Mouse (Mus musculus) hematopoietic stem cell, adult 5-6 weeks (primary cell): ENCODE data around the gene Col28a1. TPM values are rescaled to one million over a fixed set of nuclear protein-coding genes. Genes with fewer than 3 reads are reported as not detected.

ENCODE experiments used
- ATAC-seq, 2 experiments: fragments of 125-278 bp in 1 of 2; replicated peaks in 1 of 2; 2 replicates each; pipeline ENCODE4 v1.8.0; 2016 to 2017; ENCODE audit warnings: inconsistent platforms in 2 of 2, mild to moderate bottlenecking in 2 of 2, moderate number of reproducible peaks in 2 of 2, low read depth in 1 of 2, moderate TSS enrichment in 1 of 2; ENCODE audit not compliant: low FRiP score in 2 of 2, poor library complexity in 2 of 2, severe bottlenecking in 2 of 2, insufficient read depth in 1 of 2, low TSS enrichment in 1 of 2
- total RNA-seq: library from RNA; stranded (forward); fragments of 172-1452, 232-1000 nt; gene quantifications from 2 replicates; pipeline ENCODE4 v1.2.3, GENCODE M21; 2017

The Col28a1 gene
- total RNA-seq, 1 experiment from 2014 or later = not detected

DNA sequence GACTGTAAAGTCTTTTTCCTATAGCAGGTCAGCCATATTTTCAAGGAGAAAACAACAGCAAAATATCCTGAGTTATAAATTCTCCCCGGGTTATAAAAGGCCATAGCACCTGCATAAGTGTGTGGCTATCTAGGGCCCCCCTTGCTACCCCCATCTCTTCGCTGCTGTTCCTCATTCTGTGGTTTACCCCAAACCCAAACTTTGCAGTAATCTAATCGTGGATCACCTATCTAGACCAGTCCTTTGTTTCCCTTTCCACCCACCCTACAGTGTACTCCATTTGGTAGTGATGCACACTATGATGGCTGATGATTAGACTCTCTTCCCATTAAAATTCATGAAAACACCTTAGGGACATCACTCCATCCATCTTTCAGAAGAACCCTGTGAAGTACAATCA is 125.3 kb downstream of the Col28a1 start:
- ATAC-seq = peak; percentile 5 to 48; a peak in 1 of 4 replicates

DNA sequence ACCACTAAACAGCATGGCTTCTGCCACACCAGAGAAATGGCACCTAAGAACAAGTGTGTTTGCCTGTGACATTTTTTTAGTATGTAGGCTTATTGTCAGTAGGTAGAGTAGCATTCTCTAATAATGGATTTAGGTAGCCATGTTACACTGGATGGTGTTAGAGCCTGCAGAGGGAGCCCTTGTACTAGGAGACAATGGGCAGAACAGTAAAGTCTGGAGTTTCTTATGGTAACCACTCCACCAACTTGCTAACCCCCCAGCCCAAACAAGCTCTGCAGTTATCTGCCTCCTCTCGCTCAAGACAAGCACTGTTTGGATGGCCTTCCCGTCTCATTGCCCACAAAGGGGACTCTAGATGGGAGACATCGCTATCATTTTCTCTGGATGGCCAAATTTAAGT is 126.2 kb downstream of the Col28a1 start:
- peak; percentile 77 to 83 for ATAC-seq

DNA sequence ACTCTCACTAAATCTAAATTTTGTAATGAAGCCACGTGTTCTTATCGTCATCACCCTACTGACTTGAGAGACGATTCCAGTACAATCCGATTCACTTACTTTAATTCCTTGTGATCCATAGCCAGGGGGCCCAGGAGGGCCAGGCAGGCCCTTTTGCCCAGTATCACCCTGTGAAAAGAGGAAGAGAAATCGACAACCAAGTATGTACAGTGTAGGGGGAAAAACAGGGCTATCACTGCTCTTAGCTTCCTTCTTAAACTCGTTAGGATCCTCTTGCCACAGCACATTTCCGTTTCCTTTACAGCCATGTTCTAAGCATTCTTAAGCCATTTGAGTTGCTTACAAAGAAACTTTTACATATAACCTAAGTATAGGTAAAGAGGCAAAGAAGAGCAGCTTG is 133.2 kb downstream of the Col28a1 start:
- ATAC-seq = no peak

DNA sequence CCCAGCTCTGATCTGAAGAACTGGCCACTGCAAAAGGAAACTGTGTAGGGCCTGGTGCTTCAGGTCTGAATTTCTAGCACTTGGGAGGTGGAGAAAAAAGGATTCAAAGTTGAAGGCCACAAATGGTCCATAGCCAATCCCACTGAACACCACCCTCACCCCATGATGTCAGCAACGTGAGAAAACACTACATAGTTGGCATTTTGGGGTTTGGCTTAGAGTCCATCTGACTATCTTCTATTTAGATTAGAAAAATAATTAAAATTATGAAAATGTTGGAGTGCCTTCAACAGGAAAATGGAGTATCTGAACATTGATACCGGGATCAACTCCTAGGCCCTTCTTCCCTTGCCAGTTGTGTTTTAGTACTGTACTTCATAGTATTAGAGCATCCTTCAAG is 144.2 kb downstream of the Col28a1 start:
- no peak for ATAC-seq

DNA sequence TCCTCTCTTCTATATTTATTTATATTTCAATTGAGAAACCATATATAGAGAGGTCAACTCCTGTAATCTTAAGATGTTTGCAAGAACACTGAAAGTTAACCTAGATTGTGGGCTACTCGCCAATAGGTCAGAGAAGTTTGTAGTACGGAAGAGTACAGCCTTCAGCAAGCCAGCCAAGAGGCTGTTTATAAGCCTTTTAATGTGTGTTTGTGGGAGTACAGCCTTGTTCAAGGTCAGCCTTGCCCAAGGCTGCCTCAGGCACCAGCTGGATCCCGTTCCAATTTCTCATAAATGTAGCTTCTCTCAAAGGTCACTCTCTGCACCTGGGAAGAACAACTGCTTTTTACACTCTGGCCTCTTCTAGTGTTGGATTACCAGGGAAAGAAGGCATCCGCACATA is 146.0 kb downstream of the Col28a1 start:
- no peak for ATAC-seq

DNA sequence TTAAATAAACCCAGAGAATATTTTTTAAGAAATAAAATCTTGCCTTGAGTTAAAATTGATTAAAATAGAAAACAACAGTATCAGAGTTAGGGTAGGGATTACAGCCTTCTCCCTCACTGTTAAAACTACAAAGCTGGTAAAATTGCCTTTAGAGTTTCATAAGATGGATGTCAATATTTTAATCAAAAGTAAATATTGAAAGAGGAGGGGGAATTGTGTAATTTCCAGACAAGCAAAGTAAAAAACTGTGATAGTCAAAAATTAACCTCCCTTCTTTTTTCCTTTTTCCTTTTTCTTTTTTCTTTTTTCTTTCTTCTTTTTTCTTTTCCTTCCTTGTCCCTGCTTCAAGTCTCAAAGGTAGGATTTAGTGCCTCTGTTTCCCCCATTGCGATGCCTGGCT is 146.6 kb downstream of the Col28a1 start:
- ATAC-seq = no peak

DNA sequence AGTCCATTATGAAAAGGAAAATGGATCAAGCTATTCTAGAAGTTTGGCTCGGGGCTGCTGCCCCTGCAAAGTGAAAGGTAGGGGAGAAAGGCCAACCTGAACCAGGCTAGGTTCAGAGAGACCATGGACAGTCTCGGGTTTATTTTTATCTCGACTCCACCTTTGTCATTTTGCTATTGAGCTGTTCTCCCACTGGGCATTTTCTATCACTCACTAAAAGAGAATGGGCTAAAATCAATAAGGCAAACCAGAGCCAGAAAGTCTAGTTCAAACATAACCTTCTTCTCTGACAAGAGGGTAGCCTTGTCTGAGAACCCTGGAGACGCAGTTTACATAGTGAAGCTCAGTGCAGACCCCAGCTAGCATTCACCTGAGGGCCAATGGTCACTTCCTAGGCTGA is 163.7 kb downstream of the Col28a1 start:
- no peak for ATAC-seq

DNA sequence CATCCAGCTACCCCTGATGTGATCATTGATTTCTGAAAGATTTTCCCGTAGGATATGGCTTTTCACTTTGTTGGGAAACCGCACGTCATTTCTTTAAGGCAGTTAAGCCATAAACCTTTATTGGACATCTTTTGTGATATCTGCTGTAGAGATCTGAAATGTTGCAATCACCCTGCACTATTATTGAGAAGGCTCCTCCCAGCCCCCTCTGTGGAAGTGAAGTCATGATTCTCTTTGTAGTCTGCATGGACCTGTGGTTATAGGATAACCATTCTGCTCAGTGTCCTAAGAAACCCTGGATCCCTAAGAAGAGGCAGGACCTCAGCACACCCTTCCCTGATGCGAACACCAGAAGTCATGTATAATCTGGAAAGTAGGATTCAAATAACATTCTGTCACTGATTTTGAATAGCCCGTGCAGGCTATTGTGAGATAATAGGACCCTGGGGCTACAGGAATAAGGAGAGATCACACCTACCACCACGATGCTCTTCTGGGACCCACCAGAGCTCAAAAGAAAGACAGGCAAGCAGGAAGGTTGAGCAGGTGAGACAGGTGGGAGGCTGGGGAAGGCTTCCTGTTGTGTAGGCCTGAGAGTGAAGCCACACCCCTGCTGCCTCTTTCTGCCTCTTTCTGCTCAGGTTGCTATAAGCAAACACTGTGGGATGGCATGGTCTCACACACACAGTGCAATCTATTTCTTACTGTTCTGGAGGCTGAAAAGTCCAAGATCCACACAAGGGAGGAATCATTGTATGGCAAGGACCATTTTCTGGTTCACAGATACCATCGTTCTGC is 166.9 kb downstream of the Col28a1 start:
- no peak for ATAC-seq

DNA sequence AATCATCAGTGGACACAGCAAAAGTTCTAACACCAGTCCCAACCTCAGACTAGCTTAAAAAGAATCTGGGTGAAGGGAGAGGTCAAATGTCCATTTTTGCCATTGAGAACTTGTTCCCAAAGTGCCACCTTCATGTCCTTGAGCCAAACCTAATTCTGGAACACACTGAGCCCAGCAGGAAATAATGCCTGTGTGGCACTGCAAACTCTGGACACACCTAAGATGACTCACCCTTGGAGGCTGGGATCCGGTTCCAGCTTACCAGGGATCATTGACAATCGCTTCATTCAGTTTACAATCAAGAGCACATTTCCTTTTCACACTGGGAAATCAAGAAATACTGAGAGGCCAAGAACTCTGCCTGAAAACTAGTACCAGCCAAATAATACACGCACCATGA is 168.9 kb downstream of the Col28a1 start:
- ATAC-seq = no peak

DNA sequence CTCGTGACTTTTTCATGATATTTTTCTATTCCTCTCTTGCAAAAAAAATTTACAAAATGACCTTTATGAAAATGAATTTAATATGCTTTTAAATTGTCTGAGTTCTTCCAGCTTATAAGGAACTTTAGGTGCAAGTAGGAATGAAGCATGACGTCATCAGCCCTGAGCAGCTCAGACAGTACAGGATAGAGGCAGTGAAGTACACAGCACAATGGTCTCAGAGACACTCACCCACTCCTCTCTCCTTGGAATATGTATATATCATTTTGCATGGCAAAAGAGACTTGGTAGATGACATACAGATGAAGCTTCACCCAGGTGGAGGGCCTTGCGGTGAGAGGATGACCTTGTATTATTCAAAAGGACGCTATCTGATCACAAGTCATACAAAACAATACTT is 197.7 kb downstream of the Col28a1 start:
- no peak for ATAC-seq

DNA sequence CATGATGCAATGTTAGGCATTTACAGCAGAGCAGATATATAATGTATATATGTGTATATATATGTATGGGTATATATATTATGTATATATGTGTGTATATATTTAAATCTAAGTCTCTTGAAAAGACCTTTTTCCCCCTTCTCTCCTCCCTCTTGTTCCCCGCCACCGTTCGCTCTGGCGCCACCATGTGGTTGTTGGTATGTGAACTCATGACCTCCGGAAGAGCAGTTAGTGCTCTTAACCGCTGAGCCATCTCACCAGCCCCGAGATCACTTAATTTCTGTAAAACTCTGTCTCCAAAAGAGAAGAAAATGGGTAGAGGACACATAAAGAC is 208.8 kb downstream of the Col28a1 start:
- peak; percentile 56 to 63; a peak in 2 of 4 replicates for ATAC-seq

DNA sequence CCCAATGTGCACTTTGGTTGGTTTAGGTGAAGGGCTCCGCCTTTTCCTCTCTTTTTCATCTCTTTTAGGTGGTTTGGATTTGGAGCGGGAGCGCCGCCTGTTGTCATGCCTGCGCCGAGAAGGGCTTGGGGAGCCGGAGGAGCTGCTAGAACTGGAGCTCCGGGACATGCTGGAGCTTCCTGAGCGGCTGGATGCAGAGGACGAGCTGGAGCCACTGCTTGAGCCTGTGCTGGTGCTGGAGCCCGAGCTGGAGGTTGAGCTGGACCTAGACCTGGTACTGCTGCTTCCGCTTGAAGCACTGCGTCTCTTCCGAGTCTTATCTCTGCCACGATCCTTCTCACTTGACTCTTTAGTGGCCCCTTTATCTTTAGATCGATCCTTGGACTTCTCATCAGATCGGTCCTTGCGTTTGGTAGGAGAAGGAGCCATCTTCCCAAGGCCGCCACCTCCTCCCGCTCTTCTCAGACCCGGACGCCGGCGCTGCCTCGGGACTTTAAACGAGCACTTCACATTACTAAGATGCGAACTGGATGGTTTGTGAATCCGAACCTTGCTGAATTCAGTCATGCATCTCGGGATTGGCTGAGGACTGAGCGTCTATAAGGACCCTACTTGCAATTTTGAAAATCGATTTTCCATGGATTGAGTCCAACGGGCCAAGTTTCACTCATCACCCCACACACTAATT is 209.3 kb downstream of the Col28a1 start:
- ATAC-seq = peak; percentile 30 to 53; a peak in 2 of 4 replicates

DNA sequence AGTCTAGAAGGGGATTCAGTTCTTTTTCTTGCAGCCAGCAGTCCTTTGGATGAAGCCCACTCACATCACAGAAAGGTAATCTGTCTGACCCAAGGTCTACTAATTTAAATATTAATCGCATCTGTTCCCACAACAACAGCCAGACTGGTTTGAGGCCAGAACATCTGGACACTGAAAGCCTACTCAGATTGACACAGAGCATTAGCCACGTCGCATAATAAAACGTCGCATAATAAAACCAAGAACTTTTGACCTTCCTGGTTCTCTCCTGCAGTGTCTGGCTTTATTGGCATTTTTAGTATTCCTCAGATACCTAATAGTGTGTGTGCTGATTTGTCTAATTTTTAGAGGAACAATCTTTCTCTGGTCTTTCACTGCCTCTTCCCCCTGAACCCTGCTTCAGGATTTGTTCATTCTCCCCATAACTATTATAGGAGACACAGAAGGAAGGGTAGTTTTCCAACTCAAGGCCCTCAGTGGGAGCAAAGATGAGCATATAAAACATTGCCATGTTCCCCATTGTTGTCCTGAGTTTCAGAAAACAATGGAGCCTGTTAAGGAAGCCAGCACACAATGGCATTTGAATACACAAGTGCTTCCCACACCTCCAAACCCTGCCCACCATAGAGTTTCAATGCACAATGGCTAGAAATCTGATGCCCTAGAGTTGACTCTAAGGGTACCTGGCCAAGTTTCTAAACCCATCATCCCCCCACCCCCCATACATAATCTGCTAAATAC is 221.2 kb downstream of the Col28a1 start:
- ATAC-seq = no peak

DNA sequence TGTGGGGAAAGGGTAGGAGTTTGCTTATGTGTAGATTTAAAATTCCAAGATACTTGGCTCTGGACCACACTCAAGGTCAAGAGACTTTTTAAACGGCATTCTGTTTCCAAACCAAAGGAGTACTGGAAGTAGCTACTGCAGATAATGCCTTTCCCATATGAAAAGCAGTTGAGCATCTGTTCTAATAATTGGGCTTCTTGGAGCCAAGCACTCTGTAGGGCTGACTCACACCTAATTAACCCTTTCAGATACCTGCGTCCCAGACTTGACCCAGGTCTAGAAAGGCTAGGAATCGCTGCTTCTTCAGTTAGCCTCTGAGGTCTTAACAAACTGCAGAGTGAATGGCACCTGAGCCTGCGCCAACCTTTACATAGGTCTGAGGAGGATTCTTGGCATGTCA is 223.0 kb downstream of the Col28a1 start:
- no peak for ATAC-seq

DNA sequence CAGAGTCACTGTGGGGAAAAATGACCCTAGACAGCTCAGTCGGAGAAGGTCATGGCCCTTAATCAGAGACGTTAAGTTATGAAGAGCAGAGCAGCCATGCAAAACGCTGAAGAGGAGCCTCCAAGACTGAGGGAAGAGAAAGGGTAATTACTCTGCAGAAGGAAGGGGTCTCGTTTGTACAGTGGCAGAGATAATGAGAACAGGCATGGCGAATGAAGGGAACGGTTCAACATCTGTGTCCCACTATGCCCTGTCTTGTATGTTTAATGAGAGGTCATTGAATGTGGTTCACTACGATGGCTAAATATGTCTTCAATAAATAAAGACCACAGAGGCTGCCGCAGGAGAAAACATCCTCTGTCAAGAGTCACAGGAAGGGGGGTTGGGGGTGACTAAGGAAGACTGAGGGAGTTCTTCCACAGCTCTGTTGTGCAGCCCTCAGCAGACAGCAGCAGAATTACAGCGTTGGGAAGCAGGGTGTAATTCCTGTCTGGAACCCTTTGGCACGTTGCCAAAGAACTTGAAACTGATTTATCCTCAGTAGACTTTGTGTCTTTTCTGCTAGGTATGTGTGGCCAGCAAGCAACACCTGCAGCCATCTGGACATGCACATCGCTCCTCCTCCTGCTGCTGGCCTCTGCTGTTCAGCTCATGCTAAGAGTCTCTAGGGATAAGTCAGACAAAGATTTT is 226.4 kb downstream of the Col28a1 start:
- ATAC-seq = no peak

DNA sequence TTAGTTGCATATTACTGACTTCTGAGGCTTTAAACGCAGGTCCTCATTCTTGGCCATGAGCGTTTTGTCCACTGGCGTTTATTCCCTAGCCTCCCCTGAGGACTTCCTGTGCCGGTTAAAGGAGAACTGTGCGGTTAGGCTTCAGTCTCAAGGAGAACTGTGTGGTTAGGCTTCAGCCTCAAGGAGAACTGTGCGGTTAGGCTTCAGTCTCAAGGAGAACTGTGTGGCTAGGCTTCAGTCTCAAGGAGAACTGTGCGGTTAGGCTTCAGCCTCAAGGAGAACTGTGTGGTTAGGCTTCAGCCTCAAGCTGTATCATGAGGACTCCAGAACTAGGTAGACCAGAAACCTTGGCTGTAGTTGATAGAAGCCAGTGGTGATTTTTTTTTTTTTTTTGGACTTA is 229.7 kb downstream of the Col28a1 start:
- ATAC-seq = peak; percentile 51 to 74; a peak in 3 of 4 replicates

DNA sequence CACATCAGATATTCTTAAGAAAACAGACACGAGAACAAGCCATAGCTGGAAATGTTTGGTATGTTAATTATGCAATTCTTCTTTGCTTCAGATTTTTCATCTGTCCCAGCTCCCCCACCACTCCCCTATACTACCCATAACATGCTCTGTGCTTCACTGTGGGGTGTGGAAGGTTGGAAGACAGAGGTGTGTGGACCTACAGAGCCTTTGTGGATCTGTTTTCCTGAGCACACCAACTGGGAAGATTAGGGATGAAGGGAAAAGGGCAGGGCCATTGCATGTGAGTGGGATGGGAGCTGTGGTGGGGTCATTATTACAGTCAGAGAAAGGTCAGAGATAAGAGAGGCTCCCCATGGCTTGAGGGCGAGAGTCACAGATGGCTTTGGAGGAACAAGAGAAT is 240.2 kb downstream of the Col28a1 start:
- ATAC-seq = no peak

DNA sequence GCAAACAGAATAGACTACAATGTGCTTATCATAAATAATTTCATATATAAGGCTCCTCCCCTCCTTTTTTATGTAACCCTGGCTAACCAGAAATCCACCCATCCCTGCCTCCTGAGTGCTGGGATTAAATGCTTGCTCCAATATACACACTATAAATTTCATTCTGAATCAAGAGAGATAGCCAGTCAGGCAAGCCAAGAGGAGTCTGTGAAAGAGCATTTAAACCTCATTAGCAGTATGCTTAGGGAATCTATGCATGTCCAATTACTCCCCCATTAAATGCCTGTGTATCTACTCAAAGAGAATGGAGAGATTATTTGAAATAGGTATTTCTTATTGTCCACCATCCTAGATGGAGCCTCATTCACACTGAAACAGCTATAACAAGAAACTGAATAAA is 240.6 kb downstream of the Col28a1 start:
- no peak for ATAC-seq
